Mouse (Mus musculus): ENCODE measurements at regions not wholly inside any gene's neighbourhood (a gene's known extent, or its start where the extent isn't known, plus 50 kb on each side); places are given as distances from the start of the nearest gene placed in this dataset.

- DNase-seq: no peak
Measured at GRCm38 (mm10) chr16:91156506-91156905, 61.6 kb upstream of the 4932438H23Rik start.

- DNase-seq: peak; percentile 39
Measured at GRCm38 (mm10) chr16:91160679-91161078, 64.6 kb upstream of the Olig2 start.

GRCm38 (mm10) chr16:91161616-91162015 is 63.6 kb upstream of the Olig2 start:
- DNase-seq: no peak

GRCm38 (mm10) chr16:91162381-91162780 is 62.9 kb upstream of the Olig2 start:
- no peak for DNase-seq

GRCm38 (mm10) chr16:91165906-91166305 is 59.4 kb upstream of the Olig2 start:
- DNase-seq: no peak

GRCm38 (mm10) chr16:91166866-91167265 is 58.4 kb upstream of the Olig2 start:
- peak; percentile 49 for DNase-seq

GRCm38 (mm10) chr16:91168398-91168797 is 56.9 kb upstream of the Olig2 start:
- no peak for DNase-seq

GRCm38 (mm10) chr16:91169829-91170228 is 55.4 kb upstream of the Olig2 start:
- DNase-seq: no peak

GRCm38 (mm10) chr16:91171911-91172440 is 53.3 kb upstream of the Olig2 start:
- no peak for DNase-seq

GRCm38 (mm10) chr16:91172510-91172909 is 52.7 kb upstream of the Olig2 start:
- no peak for DNase-seq

GRCm38 (mm10) chr16:91173241-91173640 is 52.0 kb upstream of the Olig2 start:
- DNase-seq: no peak

GRCm38 (mm10) chr16:91173870-91174278 is 51.4 kb upstream of the Olig2 start:
- no peak for DNase-seq

- no peak for DNase-seq
Measured at GRCm38 (mm10) chr16:91174401-91174800, 50.9 kb upstream of the Olig2 start.

Data from right cerebral cortex, postnatal 14 days (tissue).